Mouse (Mus musculus) heart, postnatal 10 days (tissue): ENCODE measurements at regions not wholly inside any gene's neighbourhood (a gene's known extent, or its start where the extent isn't known, plus 50 kb on each side); places are given as distances from the start of the nearest gene placed in this dataset.

Experiments
- DNase-seq, 2 experiments: peaks; one replicate each; pipeline ENCODE4 v3.0.0; 2021
- intact Hi-C: fragments of 180-260 bp; cut with DNase I; formaldehyde crosslinking; loops from one replicate; pipeline ENCODE4 v1.15.1; 2025

GRCm38 (mm10) chr14:24731872-24732525, 245.1 kb downstream of the Rps24 start:
- intact Hi-C loops, result no loop called here
- no peak for DNase-seq

- DNase-seq, result no peak
- intact Hi-C loops, result no loop called here
Observed at GRCm38 (mm10) chr14:24733326-24733725, 246.4 kb downstream of the Rps24 start.

GRCm38 (mm10) chr14:24738869-24739268, 251.9 kb downstream of the Rps24 start:
- intact Hi-C loops, result no loop called here
- DNase-seq, result no peak

- intact Hi-C loops, result no loop called here
Observed at GRCm38 (mm10) chr14:24744451-24744850, 257.5 kb downstream of the Rps24 start.

GRCm38 (mm10) chr14:24745730-24746129, 258.8 kb downstream of the Rps24 start:
- intact Hi-C loops, result no loop called here
- DNase-seq, result peak in 1 of 2 experiments; percentile 52

More at GRCm38 (mm10) chr14:24744451-24744850, 257.5 kb downstream of the Rps24 start:
- DNase-seq, result no peak

- DNase-seq, result no peak
- intact Hi-C loops, result no loop called here
Observed at GRCm38 (mm10) chr14:24747471-24747795, 260.5 kb downstream of the Rps24 start.

GRCm38 (mm10) chr14:24747796-24748496, 261.0 kb downstream of the Rps24 start:
- intact Hi-C loops, result no loop called here
- peak; percentile 59 to 69 for DNase-seq

- no peak for DNase-seq
Observed at GRCm38 (mm10) chr14:24748497-24748862, 261.6 kb downstream of the Rps24 start.

GRCm38 (mm10) chr14:24749313-24749712, 262.4 kb downstream of the Rps24 start:
- no peak for DNase-seq
- intact Hi-C loops, result no loop called here

More at GRCm38 (mm10) chr14:24748497-24748862, 261.6 kb downstream of the Rps24 start:
- intact Hi-C loops, result no loop called here

- DNase-seq, result peak; percentile 44 to 51
- intact Hi-C loops, result no loop called here
Observed at GRCm38 (mm10) chr14:24751227-24751626, 264.3 kb downstream of the Rps24 start.

GRCm38 (mm10) chr14:24754753-24755152, 267.8 kb downstream of the Rps24 start:
- intact Hi-C loops, result no loop called here

GRCm38 (mm10) chr14:24755426-24756117, 268.6 kb downstream of the Rps24 start:
- intact Hi-C loops, result no loop called here
- no peak for DNase-seq

More at GRCm38 (mm10) chr14:24754753-24755152, 267.8 kb downstream of the Rps24 start:
- no peak for DNase-seq

- peak; percentile 48 to 58 for DNase-seq
- intact Hi-C loops, result no loop called here
Observed at GRCm38 (mm10) chr14:24757302-24757701, 270.4 kb downstream of the Rps24 start.

GRCm38 (mm10) chr14:24757843-24758242, 270.9 kb downstream of the Rps24 start:
- intact Hi-C loops, result no loop called here

GRCm38 (mm10) chr14:24760926-24761325, 274.0 kb downstream of the Rps24 start:
- intact Hi-C loops, result no loop called here
- DNase-seq, result no peak

More at GRCm38 (mm10) chr14:24757843-24758242, 270.9 kb downstream of the Rps24 start:
- no peak for DNase-seq

- DNase-seq, result no peak
- intact Hi-C loops, result no loop called here
Observed at GRCm38 (mm10) chr14:24762468-24763274, 275.7 kb downstream of the Rps24 start.

GRCm38 (mm10) chr14:24763275-24763812, 276.4 kb downstream of the Rps24 start:
- no peak for DNase-seq
- intact Hi-C loops, result no loop called here

- intact Hi-C loops, result no loop called here
- DNase-seq, result no peak
Observed at GRCm38 (mm10) chr14:24763845-24764244, 276.9 kb downstream of the Rps24 start.

GRCm38 (mm10) chr14:24766260-24766659, 279.3 kb downstream of the Rps24 start:
- intact Hi-C loops, result loop anchor here (2.0 kb wide), 1 partner anchor 55 kb away; no protein-coding TSS in a partner anchor
- DNase-seq, result no peak

- DNase-seq, result no peak
- intact Hi-C loops, result loop anchor here (2.0 kb wide), 1 partner anchor 54 kb away; no protein-coding TSS in a partner anchor
Observed at GRCm38 (mm10) chr14:24766690-24767089, 279.8 kb downstream of the Rps24 start.
